Mouse (Mus musculus) kidney, adult 8-10 months (tissue): ENCODE data around the gene 1700008P02Rik.
"Not testable (repeated sequence)": the region's sequence is repeated elsewhere in the genome, so short reads cannot be mapped to it uniquely, and the experiment has no call there.

Source experiments
- DNase-seq, 2 experiments: peaks; one replicate each; pipeline ENCODE4 v3.0.0; 2022

1700008P02Rik gene

GRCm38 (mm10) chr3:6620343-6620742 lies at the start of gene 1700008P02Rik:
Gene 1700008P02Rik (minus strand): TSS chr3:6620443.
- DNase-seq, result no peak

DNA sequence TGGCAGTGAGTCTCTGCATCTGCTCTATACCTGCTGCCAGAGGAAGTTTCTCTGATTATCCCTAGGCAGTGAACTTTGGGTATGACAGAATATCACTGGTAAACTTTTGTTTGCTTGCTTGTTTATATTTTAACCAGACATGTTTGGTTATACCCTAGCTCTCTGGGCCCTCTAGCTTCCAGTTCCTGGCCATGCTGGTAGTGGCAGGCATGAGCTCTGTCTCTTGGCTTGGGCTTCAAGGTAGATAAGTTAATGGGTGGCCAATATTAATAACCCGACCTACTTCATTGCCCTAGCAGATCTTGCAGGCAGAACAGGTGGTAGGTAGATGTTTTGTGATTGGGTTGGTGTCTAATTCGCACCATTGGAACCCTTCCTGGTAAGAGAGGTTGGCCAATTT lies 29.2 kb upstream of the 1700008P02Rik start:
- peak; percentile 47 to 51 for DNase-seq

GRCm38 (mm10) chr3:6638151-6638550 lies 17.9 kb upstream of the 1700008P02Rik start:
- not testable (repeated sequence) for DNase-seq

- peak; percentile 28 to 36 for DNase-seq
Observed at GRCm38 (mm10) chr3:6634256-6634655, 14.0 kb upstream of the 1700008P02Rik start.

- DNase-seq, result peak in 1 of 2 experiments; percentile 1
Observed at GRCm38 (mm10) chr3:6617881-6618280, 2.4 kb downstream of the 1700008P02Rik start.
